Mouse (Mus musculus) liver, embryonic 14.5 days (tissue): ENCODE measurements at regions not wholly inside any gene's neighbourhood (a gene's known extent, or its start where the extent isn't known, plus 50 kb on each side); places are given as distances from the start of the nearest gene placed in this dataset.
"Not testable (repeated sequence)": the region's sequence is repeated elsewhere in the genome, so short reads cannot be mapped to it uniquely, and the experiment has no call there.

Experiments used
- ATAC-seq: fragments of 200-750 bp; cut with Nextera tagmentation; 2 replicates; pipeline ENCODE4 v1.8.0; 2017; ENCODE audit warnings: moderate number of reproducible peaks, mild to moderate bottlenecking, moderate library complexity; ENCODE audit not compliant: insufficient read depth
- DNase-seq, 3 experiments: peaks; one replicate each; pipeline ENCODE4 v3.0.0-alpha.2; 2012 to 2013; ENCODE audit warnings: low read depth in 3 of 3, low spot score in 3 of 3
- H3K27ac ChIP-seq: fragments of 300-500 bp; sonication (generic); 2 replicates; pipeline ENCODE4 v1.5.1; 2014; ENCODE audit warnings: moderate library complexity, mild to moderate bottlenecking, control low read depth, inconsistent platforms
- H3K27me3 ChIP-seq: fragments of 300-500 bp; sonication (generic); 2 replicates; pipeline ENCODE4 v1.6.1; 2014; ENCODE audit warnings: mild to moderate bottlenecking, low read length, moderate library complexity; ENCODE audit not compliant: control insufficient read depth, insufficient read depth
- H3K36me3 ChIP-seq: fragments of 300-500 bp; sonication (generic); replicated peaks from 2 replicates; pipeline ENCODE4 v1.6.1; 2014; ENCODE audit warnings: low read depth; ENCODE audit not compliant: control insufficient read depth, insufficient read depth
- H3K4me1 ChIP-seq, 2 experiments: fragments of 200-500 bp in 1 of 2; fragments of 300-500 bp in 1 of 2; sonication (generic) in 1 of 2; replicated peaks; 2 replicates each; pipeline ENCODE4 v1.6.1; 2012 to 2014; ENCODE audit warnings: antibody characterized with exemption in 1 of 2, inconsistent platforms in 1 of 2, low read length in 1 of 2; ENCODE audit not compliant: control insufficient read depth in 2 of 2, insufficient read depth in 2 of 2
- H3K4me2 ChIP-seq: fragments of 300-500 bp; sonication (generic); 2 replicates; pipeline ENCODE4 v1.6.1; 2014; ENCODE audit warnings: low read depth, mild to moderate bottlenecking, control low read depth, moderate library complexity
- H3K4me3 ChIP-seq, 2 experiments: fragments of 200-500 bp in 1 of 2; fragments of 300-500 bp in 1 of 2; sonication (generic) in 1 of 2; 2 replicates each; pipeline ENCODE4 v1.5.1; 2012 to 2014; ENCODE audit warnings: low read depth in 2 of 2, low read length in 2 of 2, mild to moderate bottlenecking in 2 of 2, control low read depth in 1 of 2, inconsistent platforms in 1 of 2, moderate library complexity in 1 of 2; ENCODE audit not compliant: insufficient read depth in 1 of 2
- H3K9ac ChIP-seq: fragments of 300-500 bp; sonication (generic); replicated peaks from 2 replicates; pipeline ENCODE4 v1.6.1; 2014; ENCODE audit warnings: mild to moderate bottlenecking, control low read depth, moderate library complexity
- H3K9me3 ChIP-seq: fragments of 300-500 bp; sonication (generic); 2 replicates; pipeline ENCODE4 v1.6.1; 2016; ENCODE audit warnings: low read length, mixed read lengths; ENCODE audit not compliant: control insufficient read depth
- CTCF ChIP-seq: IDR thresholded peaks from 2 replicates; pipeline ENCODE4 v1.5.1; 2016; ENCODE audit warnings: antibody characterized with exemption, low read depth, control low read depth
- EP300 ChIP-seq: IDR thresholded peaks from 2 replicates; pipeline ENCODE4 v1.6.1; 2016; ENCODE audit warnings: antibody characterized with exemption, low read depth
- WGBS: fragments of 180-500 bp; shearing (Covaris S2); extraction: QIAGEN DNeasy Blood & Tissue Kit; methylation state at CpG from one replicate; pipeline ENCODE4 v1.1.7; 2014; ENCODE audit not compliant: insufficient replicate concordance; 5-methylcytosine and 5-hydroxymethylcytosine counted together

GRCm38 (mm10) chr1:193504611-193505010, 134.5 kb upstream of the Camk1g start:
- Histone ChIP-seq H3K9me3 (no peaks in the 10 kb centered on the region), H3K4me1 (peaks cover 3% of the 10 kb centered on the region in 2 experiments; a peak in 1 of 4 replicates), H3K4me3 (no peak overlapping the region), H3K36me3 (no peaks in the 10 kb centered on the region), H3K9ac (no peak overlapping the region), H3K27me3 (no peaks in the 10 kb centered on the region), H3K27ac (no peak overlapping the region), H3K4me2 (no peak overlapping the region)
- 39% methylated on average over 3 of the region's 3 CpGs for WGBS
- DNase-seq (no peak), ATAC-seq (no peak)
- no peak for TF ChIP-seq EP300

- Histone ChIP-seq H3K9me3 (no peaks in the 10 kb centered on the region), H3K4me2 (no peak overlapping the region), H3K4me1 (peaks cover 3% of the 10 kb centered on the region in 2 experiments; a peak in 1 of 4 replicates), H3K27ac (no peak overlapping the region), H3K27me3 (no peaks in the 10 kb centered on the region), H3K4me3 (no peak overlapping the region), H3K36me3 (no peaks in the 10 kb centered on the region), H3K9ac (no peak overlapping the region)
- WGBS: 23% methylated on average over 3 of the region's 3 CpGs
- no peak for DNase-seq
- TF ChIP-seq EP300: no peak
- peak; percentile 76 for TF ChIP-seq CTCF
- ATAC-seq: no peak
Measured at GRCm38 (mm10) chr1:193503624-193504325, 133.7 kb upstream of the Camk1g start.

GRCm38 (mm10) chr1:193496265-193497183, 126.4 kb upstream of the Camk1g start:
- no peaks in the 10 kb centered on the region for H3K4me1 ChIP-seq
- no peak overlapping the region for H3K9ac ChIP-seq
- H3K9me3 ChIP-seq: no peaks in the 10 kb centered on the region
- DNase-seq: no peak
- H3K4me3 ChIP-seq: no peak overlapping the region
- ATAC-seq: 0 out of 2 replicates have a peak, but pooled peaks have one; percentile 21
- no peaks in the 10 kb centered on the region for H3K36me3 ChIP-seq
- no peaks in the 10 kb centered on the region for H3K27me3 ChIP-seq
- no peak overlapping the region for H3K4me2 ChIP-seq
- no peak overlapping the region for H3K27ac ChIP-seq
- 50% methylated on average over 9 of the region's 9 CpGs for WGBS
- TF ChIP-seq EP300 (no peak), CTCF (no peak)

GRCm38 (mm10) chr1:193488039-193488438, 117.9 kb upstream of the Camk1g start:
- H3K9me3 ChIP-seq: no peaks in the 10 kb centered on the region

GRCm38 (mm10) chr1:193486668-193487067, 116.6 kb upstream of the Camk1g start:
- DNase-seq, H3K9me3 ChIP-seq, H3K9ac ChIP-seq, ATAC-seq, H3K4me2 ChIP-seq, H3K36me3 ChIP-seq, H3K4me3 ChIP-seq, H3K27me3 ChIP-seq, H3K27ac ChIP-seq, H3K4me1 ChIP-seq: not testable (repeated sequence)
- 0% methylated on average over 2 of the region's 2 CpGs for WGBS

More at GRCm38 (mm10) chr1:193488039-193488438, 117.9 kb upstream of the Camk1g start:
- ATAC-seq (no peak), DNase-seq (no peak)
- Histone ChIP-seq H3K4me3 (no peak overlapping the region), H3K27ac (no peak overlapping the region), H3K4me2 (no peak overlapping the region), H3K36me3 (no peaks in the 10 kb centered on the region), H3K4me1 (no peaks in the 10 kb centered on the region), H3K9ac (no peak overlapping the region), H3K27me3 (no peaks in the 10 kb centered on the region)
- WGBS: 49% methylated on average over 6 of the region's 6 CpGs
- no peak for TF ChIP-seq EP300
- TF ChIP-seq CTCF: no peak
